Mouse (Mus musculus) limb, embryonic 12.5 days (tissue): ENCODE data around the gene Plekhg6. TPM values are rescaled to one million over a fixed set of nuclear protein-coding genes. Genes with fewer than 3 reads are reported as not detected.

Experiments
- ATAC-seq: fragments of 200-750 bp; cut with Nextera tagmentation; 2 replicates; pipeline ENCODE4 v1.8.0; 2017; ENCODE audit warnings: low read depth, moderate TSS enrichment; ENCODE audit not compliant: insufficient number of reproducible peaks, insufficient read depth, low FRiP score, low TSS enrichment
- H3K27ac ChIP-seq: fragments of 300-500 bp; sonication (generic); 2 replicates; pipeline ENCODE4 v1.5.1; 2016; ENCODE audit warnings: mild to moderate bottlenecking, moderate library complexity
- H3K27me3 ChIP-seq: fragments of 300-500 bp; sonication (generic); 2 replicates; pipeline ENCODE4 v1.6.1; 2016; ENCODE audit warnings: mild to moderate bottlenecking, moderate library complexity
- H3K36me3 ChIP-seq: fragments of 300-500 bp; sonication (generic); 2 replicates; pipeline ENCODE4 v1.6.1; 2016; ENCODE audit warnings: mild to moderate bottlenecking, moderate library complexity
- H3K4me1 ChIP-seq: fragments of 300-500 bp; sonication (generic); replicated peaks from 2 replicates; pipeline ENCODE4 v1.6.1; 2016
- H3K4me2 ChIP-seq: fragments of 300-500 bp; sonication (generic); 2 replicates; pipeline ENCODE4 v1.6.1; 2016; ENCODE audit warnings: mild to moderate bottlenecking, moderate library complexity
- H3K4me3 ChIP-seq: fragments of 300-500 bp; sonication (generic); replicated peaks from 2 replicates; pipeline ENCODE4 v1.5.1; 2016; ENCODE audit warnings: mild to moderate bottlenecking
- H3K9ac ChIP-seq: fragments of 300-500 bp; sonication (generic); replicated peaks from 2 replicates; pipeline ENCODE4 v1.6.1; 2016; ENCODE audit warnings: mild to moderate bottlenecking, moderate library complexity
- H3K9me3 ChIP-seq: fragments of 300-500 bp; sonication (generic); 2 replicates; pipeline ENCODE4 v1.6.1; 2016; ENCODE audit warnings: mild to moderate bottlenecking, moderate library complexity
- WGBS: fragments of 180-500 bp; shearing (Covaris S2); methylation state at CpG from one replicate; pipeline ENCODE4 v1.1.7; 2016; 5-methylcytosine and 5-hydroxymethylcytosine counted together
- polyA plus RNA-seq: library from polyadenylated mRNA; unstranded; fragments of >200 nt; fragmentation: Nextera tagmentation; extraction: Ambion mirVana; gene quantifications from 2 replicates; pipeline ENCODE4 v1.2.1, GENCODE M21; 2016

Gene Plekhg6
- polyA plus RNA-seq, 1 experiment from 2014 or later: 0.41 TPM

- ATAC-seq: peak; percentile 35; the same call in 1 of the 2 replicates
- Histone ChIP-seq H3K9ac (no peak overlapping the region), H3K36me3 (no peaks in the 10 kb centered on the region), H3K27me3 (peaks cover 8% of the 10 kb centered on the region; the same call in 1 of the 2 replicates), H3K4me3 (no peak overlapping the region), H3K4me2 (no peak overlapping the region), H3K27ac (no peak overlapping the region), H3K9me3 (no peaks in the 10 kb centered on the region), H3K4me1 (peaks cover 18% of the 10 kb centered on the region)
- 13% methylated on average over 9 of the region's 9 CpGs for WGBS
These were observed 38.2 kb upstream of the Plekhg6 start for GRCm38 (mm10) chr6:125418744-125419143.

- H3K27ac ChIP-seq: no peak overlapping the region
- H3K27me3 ChIP-seq: peaks cover 7% of the 10 kb centered on the region; the same call in 1 of the 2 replicates
- no peak for ATAC-seq
- H3K36me3 ChIP-seq: no peaks in the 10 kb centered on the region
- 0 out of 2 replicates have a peak, but pooled peaks cover 4% of the 10 kb centered on the region for H3K9me3 ChIP-seq
- H3K4me1 ChIP-seq: 0 out of 2 replicates have a peak, but pooled peaks cover 7% of the 10 kb centered on the region
- no peak overlapping the region for H3K4me2 ChIP-seq
- 72% methylated on average over 9 of the region's 9 CpGs for WGBS
- H3K4me3 ChIP-seq: no peak overlapping the region
- H3K9ac ChIP-seq: no peak overlapping the region
These were observed 32.7 kb upstream of the Plekhg6 start for GRCm38 (mm10) chr6:125413326-125413725.

- ATAC-seq: no peak
- H3K4me3 ChIP-seq: no peak overlapping the region
- H3K27ac ChIP-seq: no peak overlapping the region
- no peak overlapping the region for H3K9ac ChIP-seq
- 0 out of 2 replicates have a peak, but pooled peaks cover 4% of the 10 kb centered on the region for H3K9me3 ChIP-seq
- H3K4me2 ChIP-seq: no peak overlapping the region
- H3K4me1 ChIP-seq: 0 out of 2 replicates have a peak, but pooled peaks cover 7% of the 10 kb centered on the region
- no peaks in the 10 kb centered on the region for H3K27me3 ChIP-seq
- no peaks in the 10 kb centered on the region for H3K36me3 ChIP-seq
- 91% methylated on average over 6 of the region's 6 CpGs for WGBS
These were observed 31.1 kb upstream of the Plekhg6 start for GRCm38 (mm10) chr6:125411661-125412060.

GRCm38 (mm10) chr6:125410995-125411547 is 30.5 kb upstream of the Plekhg6 start:
- WGBS: 54% methylated on average over 8 of the region's 8 CpGs
- ATAC-seq: no peak
- no peaks in the 10 kb centered on the region for H3K36me3 ChIP-seq
- H3K9ac ChIP-seq: no peak overlapping the region
- H3K4me1 ChIP-seq: 0 out of 2 replicates have a peak, but pooled peaks cover 7% of the 10 kb centered on the region
- no peak overlapping the region for H3K4me2 ChIP-seq
- no peaks in the 10 kb centered on the region for H3K27me3 ChIP-seq
- 0 out of 2 replicates have a peak, but pooled peaks cover 4% of the 10 kb centered on the region for H3K9me3 ChIP-seq
- no peak overlapping the region for H3K4me3 ChIP-seq
- no peak overlapping the region for H3K27ac ChIP-seq

- 74% methylated on average over 11 of the region's 11 CpGs for WGBS
- Histone ChIP-seq H3K4me3 (no peak overlapping the region), H3K4me2 (no peak overlapping the region), H3K4me1 (0 out of 2 replicates have a peak, but pooled peaks cover 7% of the 10 kb centered on the region), H3K9ac (no peak overlapping the region), H3K27me3 (no peaks in the 10 kb centered on the region), H3K36me3 (no peaks in the 10 kb centered on the region), H3K27ac (no peak overlapping the region), H3K9me3 (0 out of 2 replicates have a peak, but pooled peaks cover 4% of the 10 kb centered on the region)
- ATAC-seq: no peak
These were observed 30.0 kb upstream of the Plekhg6 start for GRCm38 (mm10) chr6:125410551-125410950.

GRCm38 (mm10) chr6:125407657-125408056 is 27.1 kb upstream of the Plekhg6 start:
- H3K27ac ChIP-seq: no peak overlapping the region
- H3K9ac ChIP-seq: no peak overlapping the region
- no peak overlapping the region for H3K4me2 ChIP-seq
- H3K9me3 ChIP-seq: 0 out of 2 replicates have a peak, but pooled peaks cover 4% of the 10 kb centered on the region
- no peak overlapping the region for H3K4me3 ChIP-seq
- ATAC-seq: no peak
- WGBS: 90% methylated on average over 10 of the region's 10 CpGs
- H3K36me3 ChIP-seq: no peaks in the 10 kb centered on the region
- no peaks in the 10 kb centered on the region for H3K27me3 ChIP-seq
- H3K4me1 ChIP-seq: 0 out of 2 replicates have a peak, but pooled peaks cover 7% of the 10 kb centered on the region

GRCm38 (mm10) chr6:125407224-125407623 is 26.6 kb upstream of the Plekhg6 start:
- no peak overlapping the region for H3K4me2 ChIP-seq
- H3K9me3 ChIP-seq: 0 out of 2 replicates have a peak, but pooled peaks cover 4% of the 10 kb centered on the region
- H3K4me1 ChIP-seq: 0 out of 2 replicates have a peak, but pooled peaks cover 7% of the 10 kb centered on the region
- H3K4me3 ChIP-seq: no peak overlapping the region
- no peaks in the 10 kb centered on the region for H3K36me3 ChIP-seq
- no peak for ATAC-seq
- no peak overlapping the region for H3K27ac ChIP-seq
- no peaks in the 10 kb centered on the region for H3K27me3 ChIP-seq
- 76% methylated on average over 7 of the region's 7 CpGs for WGBS
- no peak overlapping the region for H3K9ac ChIP-seq

GRCm38 (mm10) chr6:125405461-125406382 is 25.1 kb upstream of the Plekhg6 start:
- no peak for ATAC-seq
- H3K36me3 ChIP-seq: no peaks in the 10 kb centered on the region
- H3K4me1 ChIP-seq: 0 out of 2 replicates have a peak, but pooled peaks cover under 1% of the 10 kb centered on the region
- H3K9ac ChIP-seq: no peak overlapping the region
- no peaks in the 10 kb centered on the region for H3K27me3 ChIP-seq
- 0 out of 2 replicates have a peak, but pooled peaks cover 4% of the 10 kb centered on the region for H3K9me3 ChIP-seq
- WGBS: 65% methylated on average over 14 of the region's 14 CpGs
- no peak overlapping the region for H3K4me2 ChIP-seq
- no peak overlapping the region for H3K4me3 ChIP-seq
- no peak overlapping the region for H3K27ac ChIP-seq

- Histone ChIP-seq H3K9ac (no peak overlapping the region), H3K4me2 (no peak overlapping the region), H3K4me1 (no peaks in the 10 kb centered on the region), H3K4me3 (no peak overlapping the region), H3K27me3 (peaks cover 6% of the 10 kb centered on the region; the same call in 1 of the 2 replicates), H3K36me3 (no peaks in the 10 kb centered on the region), H3K9me3 (no peaks in the 10 kb centered on the region), H3K27ac (no peak overlapping the region)
- no peak for ATAC-seq
- WGBS: 86% methylated on average over 5 of the region's 5 CpGs
These were observed 9.3 kb upstream of the Plekhg6 start for GRCm38 (mm10) chr6:125389853-125390252.

- Histone ChIP-seq H3K9ac (no peak overlapping the region), H3K4me3 (no peak overlapping the region), H3K4me2 (no peak overlapping the region), H3K9me3 (no peaks in the 10 kb centered on the region), H3K27ac (no peak overlapping the region), H3K4me1 (no peaks in the 10 kb centered on the region), H3K27me3 (peaks cover 35% of the 10 kb centered on the region), H3K36me3 (no peaks in the 10 kb centered on the region)
- no peak for ATAC-seq
- WGBS: 34% methylated on average over 6 of the region's 6 CpGs
These were observed 5.5 kb upstream of the Plekhg6 start for GRCm38 (mm10) chr6:125386080-125386479.
